Mouse (Mus musculus) CH12.LX (cell line): Measurements from ENCODE around the gene Prim2. TPM values are rescaled to one million over a fixed set of nuclear protein-coding genes. Genes with fewer than 3 reads are reported as not detected.

Experiments used
- DNase-seq: peaks from one replicate; pipeline ENCODE4 v3.0.0-alpha.2; 2013; ENCODE audit errors: extremely low read depth
- H3K27ac ChIP-seq: 2 replicates; pipeline ENCODE4 v1.5.1; 2012; ENCODE audit warnings: low read depth, mild to moderate bottlenecking, control low read depth, moderate library complexity; ENCODE audit not compliant: insufficient read depth
- H3K27me3 ChIP-seq: replicated peaks from 2 replicates; pipeline ENCODE3; 2012; ENCODE audit warnings: inconsistent platforms
- H3K36me3 ChIP-seq, 2 experiments: replicated peaks in 1 of 2; 2 replicates each; pipeline versions ENCODE3 to v1.6.1; 2012; ENCODE audit warnings: inconsistent platforms in 1 of 2, low read length in 1 of 2, mild to moderate bottlenecking in 1 of 2, mixed read lengths in 1 of 2, moderate library complexity in 1 of 2; ENCODE audit not compliant: control insufficient read depth in 1 of 2, insufficient read depth in 1 of 2
- H3K4me1 ChIP-seq, 2 experiments: 2 replicates each; pipeline ENCODE4 v1.6.1; 2012; ENCODE audit warnings: inconsistent platforms in 1 of 2, moderate library complexity in 1 of 2; ENCODE audit not compliant: insufficient read depth in 2 of 2, control insufficient read depth in 1 of 2
- H3K4me2 ChIP-seq: 2 replicates; pipeline ENCODE4 v1.6.1; 2012; ENCODE audit warnings: low read depth, mild to moderate bottlenecking, control low read depth; ENCODE audit not compliant: poor library complexity, insufficient read depth, severe bottlenecking
- H3K4me3 ChIP-seq, 3 experiments: fragments of 150-350 bp in 1 of 3; sonication (generic) in 1 of 3; replicated peaks in 1 of 3; 2 replicates each; pipeline versions ENCODE3 to v1.5.1; 2011 to 2012; ENCODE audit warnings: low read depth in 2 of 3, low read length in 2 of 3, mild to moderate bottlenecking in 2 of 3, moderate library complexity in 2 of 3, control low read depth in 1 of 3, improper control_type of control experiment in 1 of 3, inconsistent platforms in 1 of 3, mixed read lengths in 1 of 3; ENCODE audit not compliant: poor library complexity in 1 of 3
- H3K79me2 ChIP-seq: replicated peaks from 2 replicates; pipeline ENCODE4 v1.6.1; 2012; ENCODE audit warnings: mild to moderate bottlenecking, moderate library complexity; ENCODE audit not compliant: control insufficient read depth, poor library complexity, insufficient read depth, severe bottlenecking; ENCODE audit errors: extremely low read depth
- H3K9ac ChIP-seq: 2 replicates; pipeline ENCODE4 v1.6.1; 2012; ENCODE audit warnings: low read depth, mild to moderate bottlenecking, control low read depth, moderate library complexity; ENCODE audit not compliant: insufficient read depth
- H3K9me3 ChIP-seq: replicated peaks from 2 replicates; pipeline ENCODE3; 2012; ENCODE audit warnings: low read length, inconsistent platforms, mixed read lengths
- CHD1 ChIP-seq: IDR thresholded peaks from 2 replicates; pipeline ENCODE4 v1.6.1; 2012; ENCODE audit warnings: low read depth, low read length, improper control_type of control experiment, inconsistent platforms
- E2F4 ChIP-seq: IDR thresholded peaks from 2 replicates; pipeline ENCODE4 v1.6.1; 2011; ENCODE audit warnings: low read depth, low read length, improper control_type of control experiment; ENCODE audit not compliant: insufficient replicate concordance
- GABPA ChIP-seq: IDR thresholded peaks from 2 replicates; pipeline ENCODE4 v1.6.1; 2012; ENCODE audit warnings: low read depth, low read length, improper control_type of control experiment, inconsistent platforms; ENCODE audit not compliant: insufficient replicate concordance
- HCFC1 ChIP-seq: IDR thresholded peaks from 2 replicates; pipeline ENCODE4 v1.6.1; 2012; ENCODE audit warnings: low read depth, mild to moderate bottlenecking, inconsistent platforms, low read length, improper control_type of control experiment
- IRF4 ChIP-seq: IDR thresholded peaks from 2 replicates; pipeline ENCODE4 v1.6.1; 2014; ENCODE audit warnings: low read depth, mild to moderate bottlenecking, inconsistent platforms, low read length, improper control_type of control experiment
- JUND ChIP-seq: conservative IDR thresholded peaks from 2 replicates; pipeline ENCODE4 v1.6.1; 2011; ENCODE audit warnings: low read depth, low read length, improper control_type of control experiment
- MAFK ChIP-seq: IDR thresholded peaks from 2 replicates; pipeline ENCODE4 v1.6.1; 2011; ENCODE audit warnings: low read length, improper control_type of control experiment; ENCODE audit not compliant: insufficient replicate concordance
- MAZ ChIP-seq: IDR thresholded peaks from 2 replicates; pipeline ENCODE4 v1.6.1; 2012; ENCODE audit warnings: low read depth, mild to moderate bottlenecking, inconsistent platforms, low read length, improper control_type of control experiment, moderate library complexity
- MYC ChIP-seq: IDR thresholded peaks from 2 replicates; pipeline ENCODE4 v1.6.1; 2011; ENCODE audit warnings: low read depth, mild to moderate bottlenecking, improper control_type of control experiment, low read length
- POLR2A ChIP-seq: IDR thresholded peaks from 2 replicates; pipeline ENCODE4 v1.6.1; 2011; ENCODE audit warnings: low read depth, mild to moderate bottlenecking, improper control_type of control experiment, low read length
- POLR2AphosphoS2 ChIP-seq: IDR thresholded peaks from 2 replicates; pipeline ENCODE4 v1.6.1; 2011; ENCODE audit warnings: low read depth, low read length, improper control_type of control experiment
- RAD21 ChIP-seq: IDR thresholded peaks from 2 replicates; pipeline ENCODE4 v1.6.1; 2011; ENCODE audit warnings: low read depth, mild to moderate bottlenecking, low read length, improper control_type of control experiment, moderate library complexity
- SMC3 ChIP-seq: IDR thresholded peaks from 2 replicates; pipeline ENCODE4 v1.6.1; 2011; ENCODE audit warnings: low read depth, low read length, improper control_type of control experiment
- UBTF ChIP-seq: IDR thresholded peaks from 2 replicates; pipeline ENCODE4 v1.6.1; 2012; ENCODE audit warnings: low read depth, mild to moderate bottlenecking, inconsistent platforms, low read length, improper control_type of control experiment, moderate library complexity
- USF2 ChIP-seq: conservative IDR thresholded peaks from 2 replicates; pipeline ENCODE4 v1.6.1; 2011; ENCODE audit warnings: low read depth, low read length, improper control_type of control experiment
- ZC3H11A ChIP-seq: IDR thresholded peaks from 2 replicates; pipeline ENCODE4 v1.6.1; 2012; ENCODE audit warnings: low read depth, mild to moderate bottlenecking, inconsistent platforms, low read length, improper control_type of control experiment
- ZKSCAN1 ChIP-seq: IDR thresholded peaks from 2 replicates; pipeline ENCODE4 v1.6.1; 2012; ENCODE audit warnings: low read depth, inconsistent platforms, low read length, improper control_type of control experiment, borderline replicate concordance
- ZMIZ1 ChIP-seq: IDR thresholded peaks from 2 replicates; pipeline ENCODE4 v1.6.1; 2012; ENCODE audit warnings: low read depth, mild to moderate bottlenecking, inconsistent platforms, low read length, improper control_type of control experiment
- ZNF384 ChIP-seq: IDR thresholded peaks from 2 replicates; pipeline ENCODE4 v1.6.1; 2012; ENCODE audit warnings: low read depth, low read length, improper control_type of control experiment, inconsistent platforms
- dilution Hi-C: fragments of 300-500 bp; cut with MboI; formaldehyde crosslinking; loops from 2 replicates; pipeline ENCODE4 v1.14.3; 2020; ENCODE audit warnings: low sequenced_read_pairs; ENCODE audit not compliant: extremely low pct_unique_long_range_greater_than_20kb, extremely low pct_ligation_motif_present
- in situ Hi-C: fragments of 300-500 bp; cut with MboI; formaldehyde crosslinking; loops from 3 replicates; pipeline ENCODE4 v1.14.3; 2019; ENCODE audit warnings: low sequenced_read_pairs, low pct_ligation_motif_present, low pct_unique_long_range_greater_than_20kb, mixed read lengths
- polyA plus RNA-seq: library from polyadenylated mRNA; unstranded; fragments of >175 nt; gene quantifications from 2 replicates; pipeline ENCODE4 v1.2.1, GENCODE M21; 2012; ENCODE audit warnings: low read depth; ENCODE audit not compliant: insufficient read length
- total RNA-seq, 2 experiments: library from RNA; depleted of rRNA; stranded (reverse); fragments of 300-350 nt in 1 of 2; fragments of >200 nt in 1 of 2; gene quantifications; 2 replicates each; pipeline ENCODE4 v1.2.3; 2012 to 2014

Prim2 gene
- total and polyA plus RNA-seq, 3 experiments = 41.3 to 72.6 (median 51.7) TPM

DNA sequence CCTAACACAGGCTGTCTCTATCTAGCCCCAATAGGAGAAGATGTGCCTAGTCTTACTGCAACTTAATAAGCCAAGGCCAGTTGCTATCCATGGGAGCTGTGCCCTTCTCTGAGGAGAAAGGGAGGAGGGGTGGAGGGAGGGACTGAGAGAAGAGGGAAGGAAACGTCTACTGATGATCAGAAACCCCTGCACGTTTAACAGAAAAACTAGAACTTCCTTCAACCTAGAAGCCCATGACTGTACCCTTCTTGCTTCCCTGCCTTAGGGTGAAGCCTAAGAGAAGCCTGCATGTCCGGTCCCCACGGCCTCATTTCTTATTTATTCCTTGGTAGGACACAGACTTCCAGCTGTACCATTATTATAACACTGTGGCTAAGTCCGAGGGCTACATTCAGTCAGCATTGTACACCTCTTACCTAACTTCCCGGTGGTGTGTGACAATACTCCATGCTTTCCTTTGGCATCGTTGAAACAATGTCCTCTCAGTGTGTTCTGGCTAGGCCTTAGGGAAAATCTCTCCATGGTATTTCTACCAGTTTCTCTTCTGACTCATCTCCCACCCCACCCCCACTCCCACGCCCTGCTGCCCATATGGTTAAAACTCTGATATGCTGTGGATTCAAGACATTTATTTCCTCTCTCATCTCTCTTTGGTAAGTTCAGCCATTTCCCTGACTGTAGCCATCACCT lies 139.9 kb downstream of the Prim2 start:
- no peak overlapping the region for H3K27ac ChIP-seq
- no peaks in the 10 kb centered on the region for H3K9me3 ChIP-seq
- H3K4me1 ChIP-seq = peaks cover 3 to 15% of the 10 kb centered on the region in 2 experiments; a peak in 2 of 4 replicates
- H3K36me3 ChIP-seq = peaks cover 0 to 34% of the 10 kb centered on the region in 2 experiments
- no peaks in the 10 kb centered on the region for H3K79me2 ChIP-seq
- in situ Hi-C loops = no loop called here
- TF ChIP-seq E2F4 (no peak), USF2 (no peak), IRF4 (no peak)
- no peak overlapping the region for H3K4me3 ChIP-seq
- H3K9ac ChIP-seq = no peak overlapping the region
- DNase-seq = no peak
- dilution Hi-C loops = no loop called here
- no peaks in the 10 kb centered on the region for H3K27me3 ChIP-seq
- no peak overlapping the region for H3K4me2 ChIP-seq

DNA sequence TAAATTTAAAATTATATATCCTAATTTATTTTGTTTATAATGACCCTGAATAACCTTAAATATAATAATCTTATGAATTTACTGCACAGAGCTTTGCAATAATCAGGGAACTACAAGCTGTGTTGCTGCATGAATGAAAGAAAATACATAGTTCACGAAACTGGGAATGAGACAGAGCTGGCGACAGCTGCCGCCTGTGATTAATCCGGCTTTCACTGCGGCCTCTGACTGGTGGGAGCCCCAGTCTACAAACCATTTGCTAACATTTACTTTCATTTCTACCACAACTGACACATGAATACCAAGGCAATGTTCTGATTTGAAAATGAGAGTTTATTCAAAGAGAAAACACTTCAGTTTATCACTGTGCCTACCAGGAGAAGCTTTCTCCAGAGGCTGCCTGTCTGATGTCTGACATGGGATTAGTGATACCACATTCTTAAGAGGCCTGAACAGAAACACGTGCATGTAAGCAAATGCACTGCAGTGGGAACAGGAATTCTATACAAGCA lies 142.2 kb downstream of the Prim2 start:
- DNase-seq = no peak
- Histone ChIP-seq H3K4me3 (no peak overlapping the region), H3K79me2 (no peaks in the 10 kb centered on the region), H3K4me2 (no peak overlapping the region), H3K9ac (no peak overlapping the region), H3K4me1 (peaks cover 3 to 15% of the 10 kb centered on the region in 2 experiments; a peak in 2 of 4 replicates), H3K27me3 (no peaks in the 10 kb centered on the region), H3K9me3 (no peaks in the 10 kb centered on the region), H3K27ac (no peak overlapping the region), H3K36me3 (peaks cover 0 to 39% of the 10 kb centered on the region in 2 experiments)
- dilution Hi-C loops (no loop called here), in situ Hi-C loops (no loop called here)
- no peak for TF ChIP-seq SMC3
- no peak for TF ChIP-seq RAD21
- no peak for TF ChIP-seq MAFK
- no peak for TF ChIP-seq HCFC1
- TF ChIP-seq ZMIZ1 = no peak
- no peak for TF ChIP-seq CHD1

DNA sequence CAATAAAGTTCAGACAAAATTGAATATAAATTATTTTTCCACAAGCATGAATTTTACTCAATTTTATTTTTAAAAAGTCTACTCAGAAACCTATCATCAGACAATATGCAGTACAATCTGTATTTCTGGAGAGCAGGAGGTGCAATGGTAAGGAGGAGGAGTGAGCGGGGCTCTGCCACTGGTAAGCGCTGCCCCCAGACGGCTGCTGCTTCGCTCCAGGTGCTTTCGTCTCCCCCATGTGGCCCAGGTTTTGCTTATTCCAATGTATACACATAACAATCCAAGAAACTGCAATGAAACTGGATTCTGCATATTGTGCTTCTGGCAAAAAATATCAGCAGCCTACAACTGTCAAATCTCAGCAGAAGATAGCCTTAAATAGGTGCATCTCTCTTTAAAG lies 146.4 kb downstream of the Prim2 start:
- Histone ChIP-seq H3K36me3 (peaks cover 0 to 43% of the 10 kb centered on the region in 2 experiments), H3K4me2 (no peak overlapping the region), H3K79me2 (no peaks in the 10 kb centered on the region), H3K4me1 (peaks cover 0 to 5% of the 10 kb centered on the region in 2 experiments; a peak in 1 of 4 replicates), H3K27me3 (no peaks in the 10 kb centered on the region), H3K9ac (no peak overlapping the region), H3K27ac (no peak overlapping the region), H3K4me3 (no peak overlapping the region), H3K9me3 (no peaks in the 10 kb centered on the region)
- dilution Hi-C loops = no loop called here
- TF ChIP-seq ZNF384 (no peak), UBTF (no peak), ZC3H11A (no peak), JUND (no peak), POLR2A (no peak), ZKSCAN1 (no peak), MAZ (no peak), MYC (no peak), IRF4 (no peak), GABPA (no peak), RAD21 (no peak), POLR2AphosphoS2 (no peak), USF2 (no peak), ZMIZ1 (no peak)
- no peak for DNase-seq
- in situ Hi-C loops = no loop called here
